Mouse (Mus musculus) bone marrow macrophage, adult 2 months (primary cell): ENCODE data around the gene Car9.

Experiments
- CTCF ChIP-seq: IDR thresholded peaks from 2 replicates; pipeline ENCODE4 v1.5.1; 2012; ENCODE audit warnings: low read depth, mild to moderate bottlenecking, low read length, moderate library complexity
- POLR2A ChIP-seq: IDR thresholded peaks from 2 replicates; pipeline ENCODE4 v1.6.1; 2012; ENCODE audit warnings: mild to moderate bottlenecking, low read depth, low read length, borderline replicate concordance

DNA sequence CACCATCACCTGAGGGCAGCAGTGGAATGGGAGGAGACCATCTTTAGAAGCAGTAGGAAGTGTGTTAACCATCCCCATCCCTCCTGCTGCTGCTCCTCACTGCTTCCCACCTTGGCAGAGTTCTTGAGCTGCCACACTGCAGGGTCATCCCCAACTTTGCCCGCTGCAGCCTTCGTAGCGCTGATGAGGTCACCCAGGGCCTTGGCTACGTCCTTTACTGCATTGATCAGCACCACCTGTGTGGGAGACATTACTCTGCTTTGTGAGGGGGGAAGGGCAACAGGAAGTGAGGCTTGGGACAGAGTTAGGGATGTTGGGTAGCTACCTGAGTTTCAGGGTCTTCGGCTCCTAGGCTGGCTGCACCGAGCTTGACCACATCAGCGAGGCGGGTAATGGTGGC is 28.9 kb downstream of the Car9 start:
- no peak for TF ChIP-seq POLR2A
- TF ChIP-seq CTCF = no peak
